Mouse (Mus musculus) CH12.LX (cell line): Measurements from ENCODE around the gene Ankfn1. TPM values are rescaled to one million over a fixed set of nuclear protein-coding genes. Genes with fewer than 3 reads are reported as not detected.

Source experiments
- DNase-seq: peaks from one replicate; pipeline ENCODE4 v3.0.0-alpha.2; 2013; ENCODE audit errors: extremely low read depth
- H3K27ac ChIP-seq: 2 replicates; pipeline ENCODE4 v1.5.1; 2012; ENCODE audit warnings: low read depth, mild to moderate bottlenecking, control low read depth, moderate library complexity; ENCODE audit not compliant: insufficient read depth
- H3K27me3 ChIP-seq: replicated peaks from 2 replicates; pipeline ENCODE3; 2012; ENCODE audit warnings: inconsistent platforms
- H3K36me3 ChIP-seq, 2 experiments: replicated peaks in 1 of 2; 2 replicates each; pipeline versions ENCODE3 to v1.6.1; 2012; ENCODE audit warnings: inconsistent platforms in 1 of 2, low read length in 1 of 2, mild to moderate bottlenecking in 1 of 2, mixed read lengths in 1 of 2, moderate library complexity in 1 of 2; ENCODE audit not compliant: control insufficient read depth in 1 of 2, insufficient read depth in 1 of 2
- H3K4me1 ChIP-seq, 2 experiments: 2 replicates each; pipeline ENCODE4 v1.6.1; 2012; ENCODE audit warnings: inconsistent platforms in 1 of 2, moderate library complexity in 1 of 2; ENCODE audit not compliant: insufficient read depth in 2 of 2, control insufficient read depth in 1 of 2
- H3K4me2 ChIP-seq: 2 replicates; pipeline ENCODE4 v1.6.1; 2012; ENCODE audit warnings: low read depth, mild to moderate bottlenecking, control low read depth; ENCODE audit not compliant: poor library complexity, insufficient read depth, severe bottlenecking
- H3K4me3 ChIP-seq, 3 experiments: fragments of 150-350 bp in 1 of 3; sonication (generic) in 1 of 3; replicated peaks in 1 of 3; 2 replicates each; pipeline versions ENCODE3 to v1.5.1; 2011 to 2012; ENCODE audit warnings: low read depth in 2 of 3, low read length in 2 of 3, mild to moderate bottlenecking in 2 of 3, moderate library complexity in 2 of 3, control low read depth in 1 of 3, improper control_type of control experiment in 1 of 3, inconsistent platforms in 1 of 3, mixed read lengths in 1 of 3; ENCODE audit not compliant: poor library complexity in 1 of 3
- H3K79me2 ChIP-seq: replicated peaks from 2 replicates; pipeline ENCODE4 v1.6.1; 2012; ENCODE audit warnings: mild to moderate bottlenecking, moderate library complexity; ENCODE audit not compliant: control insufficient read depth, poor library complexity, insufficient read depth, severe bottlenecking; ENCODE audit errors: extremely low read depth
- H3K9ac ChIP-seq: 2 replicates; pipeline ENCODE4 v1.6.1; 2012; ENCODE audit warnings: low read depth, mild to moderate bottlenecking, control low read depth, moderate library complexity; ENCODE audit not compliant: insufficient read depth
- H3K9me3 ChIP-seq: replicated peaks from 2 replicates; pipeline ENCODE3; 2012; ENCODE audit warnings: low read length, inconsistent platforms, mixed read lengths
- BHLHE40 ChIP-seq: IDR thresholded peaks from 2 replicates; pipeline ENCODE4 v1.6.1; 2011; ENCODE audit warnings: mild to moderate bottlenecking, low read depth, low read length, improper control_type of control experiment
- CHD1 ChIP-seq: IDR thresholded peaks from 2 replicates; pipeline ENCODE4 v1.6.1; 2012; ENCODE audit warnings: low read depth, low read length, improper control_type of control experiment, inconsistent platforms
- ELF1 ChIP-seq: IDR thresholded peaks from 2 replicates; pipeline ENCODE4 v1.6.1; 2014; ENCODE audit warnings: low read depth, mild to moderate bottlenecking, inconsistent platforms, low read length, improper control_type of control experiment
- ETS1 ChIP-seq: conservative IDR thresholded peaks from 2 replicates; pipeline ENCODE4 v1.6.1; 2012; ENCODE audit warnings: low read depth, mild to moderate bottlenecking, inconsistent platforms, low read length, improper control_type of control experiment, moderate library complexity
- GABPA ChIP-seq: IDR thresholded peaks from 2 replicates; pipeline ENCODE4 v1.6.1; 2012; ENCODE audit warnings: low read depth, low read length, improper control_type of control experiment, inconsistent platforms; ENCODE audit not compliant: insufficient replicate concordance
- JUN ChIP-seq: IDR thresholded peaks from 2 replicates; pipeline ENCODE4 v1.6.1; 2011; ENCODE audit warnings: low read depth, mild to moderate bottlenecking, low read length, improper control_type of control experiment, moderate library complexity; ENCODE audit not compliant: insufficient read depth
- JUND ChIP-seq: conservative IDR thresholded peaks from 2 replicates; pipeline ENCODE4 v1.6.1; 2011; ENCODE audit warnings: low read depth, low read length, improper control_type of control experiment
- KAT2A ChIP-seq: IDR thresholded peaks from 2 replicates; pipeline ENCODE4 v1.6.1; 2012; ENCODE audit warnings: low read length, improper control_type of control experiment, inconsistent platforms; ENCODE audit not compliant: insufficient replicate concordance
- MAZ ChIP-seq: IDR thresholded peaks from 2 replicates; pipeline ENCODE4 v1.6.1; 2012; ENCODE audit warnings: low read depth, mild to moderate bottlenecking, inconsistent platforms, low read length, improper control_type of control experiment, moderate library complexity
- MYC ChIP-seq: IDR thresholded peaks from 2 replicates; pipeline ENCODE4 v1.6.1; 2011; ENCODE audit warnings: low read depth, mild to moderate bottlenecking, improper control_type of control experiment, low read length
- NELFE ChIP-seq: IDR thresholded peaks from 2 replicates; pipeline ENCODE4 v1.6.1; 2011; ENCODE audit warnings: low read depth, low read length, improper control_type of control experiment
- POLR2A ChIP-seq: IDR thresholded peaks from 2 replicates; pipeline ENCODE4 v1.6.1; 2011; ENCODE audit warnings: low read depth, mild to moderate bottlenecking, improper control_type of control experiment, low read length
- RAD21 ChIP-seq: IDR thresholded peaks from 2 replicates; pipeline ENCODE4 v1.6.1; 2011; ENCODE audit warnings: low read depth, mild to moderate bottlenecking, low read length, improper control_type of control experiment, moderate library complexity
- TBP ChIP-seq: conservative IDR thresholded peaks from 2 replicates; pipeline ENCODE4 v1.6.1; 2011; ENCODE audit warnings: low read depth, low read length, improper control_type of control experiment
- TCF12 ChIP-seq: IDR thresholded peaks from 2 replicates; pipeline ENCODE4 v1.6.1; 2014; ENCODE audit warnings: low read depth, mild to moderate bottlenecking, inconsistent platforms, low read length, improper control_type of control experiment
- UBTF ChIP-seq: IDR thresholded peaks from 2 replicates; pipeline ENCODE4 v1.6.1; 2012; ENCODE audit warnings: low read depth, mild to moderate bottlenecking, inconsistent platforms, low read length, improper control_type of control experiment, moderate library complexity
- USF1 ChIP-seq: IDR thresholded peaks from 2 replicates; pipeline ENCODE4 v1.6.1; 2014; ENCODE audit warnings: low read depth, mild to moderate bottlenecking, inconsistent platforms, low read length, improper control_type of control experiment
- USF2 ChIP-seq: conservative IDR thresholded peaks from 2 replicates; pipeline ENCODE4 v1.6.1; 2011; ENCODE audit warnings: low read depth, low read length, improper control_type of control experiment
- ZNF384 ChIP-seq: IDR thresholded peaks from 2 replicates; pipeline ENCODE4 v1.6.1; 2012; ENCODE audit warnings: low read depth, low read length, improper control_type of control experiment, inconsistent platforms
- dilution Hi-C: fragments of 300-500 bp; cut with MboI; formaldehyde crosslinking; loops from 2 replicates; pipeline ENCODE4 v1.14.3; 2020; ENCODE audit warnings: low sequenced_read_pairs; ENCODE audit not compliant: extremely low pct_unique_long_range_greater_than_20kb, extremely low pct_ligation_motif_present
- in situ Hi-C: fragments of 300-500 bp; cut with MboI; formaldehyde crosslinking; loops from 3 replicates; pipeline ENCODE4 v1.14.3; 2019; ENCODE audit warnings: low sequenced_read_pairs, low pct_ligation_motif_present, low pct_unique_long_range_greater_than_20kb, mixed read lengths
- polyA plus RNA-seq: library from polyadenylated mRNA; unstranded; fragments of >175 nt; gene quantifications from 2 replicates; pipeline ENCODE4 v1.2.1, GENCODE M21; 2012; ENCODE audit warnings: low read depth; ENCODE audit not compliant: insufficient read length
- total RNA-seq, 2 experiments: library from RNA; depleted of rRNA; stranded (reverse); fragments of 300-350 nt in 1 of 2; fragments of >200 nt in 1 of 2; gene quantifications; 2 replicates each; pipeline ENCODE4 v1.2.3; 2012 to 2014

The Ankfn1 gene
- total and polyA plus RNA-seq, 3 experiments, result not detected

DNA sequence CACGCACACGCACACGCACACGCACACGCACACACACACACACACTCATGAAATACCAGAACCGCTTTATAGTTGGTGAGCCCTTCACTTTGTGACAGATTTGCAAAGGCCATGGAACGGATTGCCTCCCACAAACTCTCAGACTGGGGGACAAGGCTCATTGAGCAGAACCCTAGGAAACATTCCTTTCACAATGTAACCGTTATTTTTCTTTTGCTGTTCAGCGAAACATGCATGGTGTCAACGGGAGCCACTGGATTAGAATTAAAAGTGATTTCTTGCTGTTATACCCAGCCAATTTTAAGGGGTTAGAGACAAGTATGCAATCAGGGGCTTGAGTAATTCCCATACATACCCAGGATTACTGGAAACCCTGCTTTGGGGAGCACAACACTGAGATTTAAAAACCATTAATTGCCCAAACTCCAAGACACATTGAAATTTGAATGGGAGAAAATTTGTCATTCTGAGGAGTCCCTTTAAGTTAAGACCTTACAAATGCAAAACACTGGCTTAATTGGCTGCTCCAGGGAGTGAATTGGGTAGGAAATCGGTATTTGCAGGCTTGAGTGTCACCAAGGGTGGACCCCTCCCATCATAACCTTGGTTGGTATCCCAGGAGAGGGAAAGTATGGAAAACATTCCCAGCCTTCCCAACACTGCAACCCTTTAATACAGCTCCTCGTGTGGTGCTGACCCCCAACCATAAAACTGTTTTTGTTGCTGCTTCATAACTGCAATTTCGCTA, 153.6 kb downstream of the Ankfn1 start:
- no peaks in the 10 kb centered on the region for H3K27me3 ChIP-seq
- H3K4me2 ChIP-seq, result no peak overlapping the region
- H3K9me3 ChIP-seq, result no peaks in the 10 kb centered on the region
- H3K9ac ChIP-seq, result no peak overlapping the region
- H3K79me2 ChIP-seq, result no peaks in the 10 kb centered on the region
- H3K4me1 ChIP-seq, result peaks cover 12 to 76% of the 10 kb centered on the region in 2 experiments
- in situ Hi-C loops (no loop called here), dilution Hi-C loops (no loop called here)
- no peak for DNase-seq
- no peak overlapping the region for H3K27ac ChIP-seq
- no peaks in the 10 kb centered on the region for H3K36me3 ChIP-seq
- TF ChIP-seq ELF1 (no peak), USF2 (no peak), MAZ (no peak), ZNF384 (no peak), BHLHE40 (no peak), UBTF (no peak), NELFE (no peak), ETS1 (no peak), TCF12 (no peak), CHD1 (no peak)
- H3K4me3 ChIP-seq, result no peak overlapping the region

DNA sequence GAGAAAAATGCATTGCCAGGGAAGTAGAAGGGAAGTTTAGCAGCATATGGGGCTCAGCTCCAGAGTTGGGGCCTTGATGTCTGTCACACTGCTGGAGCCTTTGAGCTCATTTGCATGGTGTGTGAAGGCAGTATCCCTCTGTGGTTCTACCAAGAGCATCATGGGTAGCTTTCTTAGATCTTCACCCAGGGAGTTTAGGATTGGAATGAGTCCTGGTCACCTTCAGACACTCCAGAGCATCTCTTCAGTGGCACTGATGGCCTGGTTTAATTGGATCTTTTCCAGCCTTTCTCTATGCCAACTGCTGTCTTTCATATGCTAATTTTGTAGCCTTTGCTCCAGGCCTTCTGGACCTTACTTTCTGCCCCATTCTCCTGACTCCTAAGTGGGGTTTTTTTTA, 157.5 kb downstream of the Ankfn1 start:
- Histone ChIP-seq H3K4me3 (no peak overlapping the region), H3K9ac (no peak overlapping the region), H3K27me3 (no peaks in the 10 kb centered on the region), H3K79me2 (no peaks in the 10 kb centered on the region), H3K27ac (no peak overlapping the region), H3K4me2 (no peak overlapping the region), H3K36me3 (no peaks in the 10 kb centered on the region), H3K4me1 (peaks cover 0 to 65% of the 10 kb centered on the region in 2 experiments; a peak in 2 of 4 replicates), H3K9me3 (no peaks in the 10 kb centered on the region)
- no peak for TF ChIP-seq TCF12
- TF ChIP-seq ZNF384, result no peak
- TF ChIP-seq TBP, result no peak
- DNase-seq, result no peak
- dilution Hi-C loops, result no loop called here
- in situ Hi-C loops, result no loop called here

DNA sequence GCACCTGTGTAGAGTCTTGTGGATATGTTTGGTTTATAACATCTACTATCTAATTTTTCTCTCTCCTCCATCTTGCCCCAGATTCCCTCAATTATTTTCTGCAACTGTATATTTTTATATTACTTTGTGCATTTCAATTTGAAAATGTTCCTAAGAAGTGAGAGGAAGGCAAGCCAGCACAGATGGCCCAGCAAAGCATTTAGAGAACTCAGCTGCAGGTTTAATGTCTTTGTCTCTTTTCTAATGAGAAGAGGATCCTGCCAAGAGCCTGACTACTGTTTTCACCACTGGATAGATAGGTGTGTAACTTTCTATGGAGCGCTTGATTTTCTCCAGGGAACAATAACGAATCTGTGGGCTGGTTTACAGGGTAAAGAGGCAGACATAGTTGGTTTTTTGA, 161.6 kb downstream of the Ankfn1 start:
- H3K4me2 ChIP-seq, result no peak overlapping the region
- TF ChIP-seq POLR2A, result no peak
- no peak for TF ChIP-seq RAD21
- TF ChIP-seq KAT2A, result no peak
- TF ChIP-seq USF1, result no peak
- TF ChIP-seq MYC, result no peak
- no peak for TF ChIP-seq JUND
- TF ChIP-seq ELF1, result no peak
- TF ChIP-seq JUN, result no peak
- no peak for TF ChIP-seq GABPA
- no peak for TF ChIP-seq TCF12
- DNase-seq, result no peak
- no peaks in the 10 kb centered on the region for H3K9me3 ChIP-seq
- in situ Hi-C loops, result no loop called here
- no peaks in the 10 kb centered on the region for H3K79me2 ChIP-seq
- dilution Hi-C loops, result no loop called here
- no peaks in the 10 kb centered on the region for H3K27me3 ChIP-seq
- no peak overlapping the region for H3K9ac ChIP-seq
- H3K36me3 ChIP-seq, result no peaks in the 10 kb centered on the region
- peaks cover 0 to 40% of the 10 kb centered on the region in 2 experiments; a peak in 2 of 4 replicates for H3K4me1 ChIP-seq
- no peak overlapping the region for H3K27ac ChIP-seq
- H3K4me3 ChIP-seq, result no peak overlapping the region
